Mouse (Mus musculus) forebrain, embryonic 16.5 days (tissue): Measurements from ENCODE around the gene Eps8. TPM values are rescaled to one million over a fixed set of nuclear protein-coding genes. Genes with fewer than 3 reads are reported as not detected.

Source experiments
- ATAC-seq: fragments of 200-750 bp; cut with Nextera tagmentation; 2 replicates; pipeline ENCODE4 v1.8.0; 2017; ENCODE audit warnings: mild to moderate bottlenecking, moderate library complexity
- H3K27ac ChIP-seq: fragments of 300-500 bp; sonication (generic); 2 replicates; pipeline ENCODE4 v1.5.1; 2014; ENCODE audit warnings: low read length, control low read depth
- H3K27me3 ChIP-seq: fragments of 300-500 bp; sonication (generic); replicated peaks from 2 replicates; pipeline ENCODE4 v1.6.1; 2014; ENCODE audit warnings: low read length; ENCODE audit not compliant: control insufficient read depth, insufficient read depth
- H3K36me3 ChIP-seq: fragments of 300-500 bp; sonication (generic); 2 replicates; pipeline ENCODE4 v1.6.1; 2014; ENCODE audit not compliant: control insufficient read depth, insufficient read depth
- H3K4me1 ChIP-seq: fragments of 300-500 bp; sonication (generic); replicated peaks from 2 replicates; pipeline ENCODE4 v1.6.1; 2014; ENCODE audit warnings: low read length; ENCODE audit not compliant: control insufficient read depth, insufficient read depth
- H3K4me2 ChIP-seq: fragments of 300-500 bp; sonication (generic); 2 replicates; pipeline ENCODE4 v1.6.1; 2014; ENCODE audit warnings: mild to moderate bottlenecking, low read length, control low read depth
- H3K4me3 ChIP-seq: fragments of 300-500 bp; sonication (generic); replicated peaks from 2 replicates; pipeline ENCODE4 v1.5.1; 2014; ENCODE audit warnings: mild to moderate bottlenecking, low read length, control low read depth
- H3K9ac ChIP-seq: fragments of 300-500 bp; sonication (generic); replicated peaks from 2 replicates; pipeline ENCODE4 v1.6.1; 2014; ENCODE audit warnings: low read depth, low read length, control low read depth
- H3K9me3 ChIP-seq: fragments of 300-500 bp; sonication (generic); 2 replicates; pipeline ENCODE4 v1.6.1; 2016; ENCODE audit warnings: low read length; ENCODE audit not compliant: control insufficient read depth
- WGBS: fragments of 180-500 bp; shearing (Covaris S2); extraction: QIAGEN DNeasy Blood & Tissue Kit; methylation state at CpG from one replicate; pipeline ENCODE4 v1.1.7; 2014; 5-methylcytosine and 5-hydroxymethylcytosine counted together
- polyA plus RNA-seq: library from polyadenylated mRNA; unstranded; fragments of >200 nt; fragmentation: Nextera tagmentation; extraction: Ambion mirVana; gene quantifications from 2 replicates; pipeline ENCODE4 v1.2.1, GENCODE M21; 2015

The Eps8 gene
- polyA plus RNA-seq, 1 experiment from 2014 or later, result 20.9 TPM

GRCm38 (mm10) chr6:137470901-137471598 lies 183.6 kb downstream of the Eps8 start:
- no peak overlapping the region for H3K27ac ChIP-seq
- 4% methylated on average over 11 of the region's 11 CpGs for WGBS
- no peak overlapping the region for H3K4me2 ChIP-seq
- no peak overlapping the region for H3K4me3 ChIP-seq
- peaks cover 18% of the 10 kb centered on the region for H3K4me1 ChIP-seq
- ATAC-seq, result peak; percentile 88
- H3K36me3 ChIP-seq, result no peaks in the 10 kb centered on the region
- no peaks in the 10 kb centered on the region for H3K27me3 ChIP-seq
- H3K9ac ChIP-seq, result no peak overlapping the region
- peaks cover 2% of the 10 kb centered on the region; the same call in 1 of the 2 replicates for H3K9me3 ChIP-seq

- H3K4me3 ChIP-seq, result no peak overlapping the region
- H3K9ac ChIP-seq, result no peak overlapping the region
- no peak for ATAC-seq
- no peak overlapping the region for H3K27ac ChIP-seq
- H3K36me3 ChIP-seq, result no peaks in the 10 kb centered on the region
- no peaks in the 10 kb centered on the region for H3K27me3 ChIP-seq
- H3K4me1 ChIP-seq, result peaks cover 21% of the 10 kb centered on the region
- 98% methylated on average over 4 of the region's 4 CpGs for WGBS
- no peaks in the 10 kb centered on the region for H3K9me3 ChIP-seq
- H3K4me2 ChIP-seq, result no peak overlapping the region
These were observed 185.1 kb downstream of the Eps8 start for GRCm38 (mm10) chr6:137469541-137469940.

GRCm38 (mm10) chr6:137467696-137468095 lies 187.0 kb downstream of the Eps8 start:
- no peak overlapping the region for H3K4me3 ChIP-seq
- H3K27ac ChIP-seq, result no peak overlapping the region
- no peaks in the 10 kb centered on the region for H3K27me3 ChIP-seq
- H3K4me1 ChIP-seq, result peaks cover 20% of the 10 kb centered on the region
- H3K9me3 ChIP-seq, result no peaks in the 10 kb centered on the region
- H3K9ac ChIP-seq, result no peak overlapping the region
- no peaks in the 10 kb centered on the region for H3K36me3 ChIP-seq
- WGBS, result 86% methylated on average over 3 of the region's 3 CpGs
- no peak for ATAC-seq
- H3K4me2 ChIP-seq, result no peak overlapping the region

- no peaks in the 10 kb centered on the region for H3K27me3 ChIP-seq
- ATAC-seq, result no peak
- WGBS, result 67% methylated on average over 2 of the region's 2 CpGs
- no peak overlapping the region for H3K27ac ChIP-seq
- peaks cover 11% of the 10 kb centered on the region for H3K4me1 ChIP-seq
- H3K4me3 ChIP-seq, result no peak overlapping the region
- H3K9me3 ChIP-seq, result no peaks in the 10 kb centered on the region
- H3K9ac ChIP-seq, result no peak overlapping the region
- peaks cover 3% of the 10 kb centered on the region; the same call in 1 of the 2 replicates for H3K36me3 ChIP-seq
- no peak overlapping the region for H3K4me2 ChIP-seq
These were observed 188.4 kb downstream of the Eps8 start for GRCm38 (mm10) chr6:137466256-137466655.

- Histone ChIP-seq H3K4me3 (no peak overlapping the region), H3K36me3 (peaks cover 3% of the 10 kb centered on the region; the same call in 1 of the 2 replicates), H3K27ac (no peak overlapping the region), H3K4me2 (no peak overlapping the region), H3K9ac (no peak overlapping the region), H3K9me3 (no peaks in the 10 kb centered on the region), H3K4me1 (0 out of 2 replicates have a peak, but pooled peaks cover 3% of the 10 kb centered on the region), H3K27me3 (no peaks in the 10 kb centered on the region)
- ATAC-seq, result peak; percentile 78
- WGBS, result 11% methylated on average over 2 of the region's 2 CpGs
These were observed 189.4 kb downstream of the Eps8 start for GRCm38 (mm10) chr6:137465253-137465652.

GRCm38 (mm10) chr6:137463771-137464170 lies 190.9 kb downstream of the Eps8 start:
- ATAC-seq, result no peak
- no peaks in the 10 kb centered on the region for H3K27me3 ChIP-seq
- WGBS, result 93% methylated on average over 5 of the region's 5 CpGs

GRCm38 (mm10) chr6:137458136-137458535 lies 196.5 kb downstream of the Eps8 start:
- Histone ChIP-seq H3K27me3 (no peaks in the 10 kb centered on the region), H3K27ac (no peak overlapping the region), H3K4me1 (no peaks in the 10 kb centered on the region), H3K36me3 (peaks cover 3% of the 10 kb centered on the region; the same call in 1 of the 2 replicates), H3K4me2 (no peak overlapping the region), H3K9me3 (no peaks in the 10 kb centered on the region), H3K4me3 (no peak overlapping the region), H3K9ac (no peak overlapping the region)
- 86% methylated on average over 7 of the region's 7 CpGs for WGBS
- ATAC-seq, result no peak

More at GRCm38 (mm10) chr6:137463771-137464170, 190.9 kb downstream of the Eps8 start:
- Histone ChIP-seq H3K36me3 (peaks cover 3% of the 10 kb centered on the region; the same call in 1 of the 2 replicates), H3K4me2 (no peak overlapping the region), H3K4me3 (no peak overlapping the region), H3K9ac (no peak overlapping the region), H3K4me1 (0 out of 2 replicates have a peak, but pooled peaks cover 3% of the 10 kb centered on the region), H3K27ac (no peak overlapping the region), H3K9me3 (no peaks in the 10 kb centered on the region)

- no peak overlapping the region for H3K9ac ChIP-seq
- H3K4me1 ChIP-seq, result no peaks in the 10 kb centered on the region
- H3K4me3 ChIP-seq, result no peak overlapping the region
- 64% methylated on average over 7 of the region's 7 CpGs for WGBS
- H3K9me3 ChIP-seq, result no peaks in the 10 kb centered on the region
- H3K36me3 ChIP-seq, result no peaks in the 10 kb centered on the region
- H3K4me2 ChIP-seq, result no peak overlapping the region
- ATAC-seq, result no peak
- no peaks in the 10 kb centered on the region for H3K27me3 ChIP-seq
- no peak overlapping the region for H3K27ac ChIP-seq
These were observed 197.5 kb downstream of the Eps8 start for GRCm38 (mm10) chr6:137457210-137457609.

- 0 out of 2 replicates have a peak, but pooled peaks have one; percentile 11 for ATAC-seq
- 76% methylated on average over 7 of the region's 7 CpGs for WGBS
- no peak overlapping the region for H3K4me3 ChIP-seq
- no peak overlapping the region for H3K27ac ChIP-seq
- no peaks in the 10 kb centered on the region for H3K9me3 ChIP-seq
- H3K4me2 ChIP-seq, result no peak overlapping the region
- H3K36me3 ChIP-seq, result no peaks in the 10 kb centered on the region
- no peaks in the 10 kb centered on the region for H3K27me3 ChIP-seq
- H3K9ac ChIP-seq, result no peak overlapping the region
- no peaks in the 10 kb centered on the region for H3K4me1 ChIP-seq
These were observed 198.6 kb downstream of the Eps8 start for GRCm38 (mm10) chr6:137456064-137456463.
